Mouse (Mus musculus) intestine, embryonic 14.5 days (tissue): Measurements from ENCODE around the gene Pmfbp1. TPM values are rescaled to one million over a fixed set of nuclear protein-coding genes. Genes with fewer than 3 reads are reported as not detected.

ENCODE experiments used
- ATAC-seq: fragments of 200-750 bp; cut with Nextera tagmentation; replicated peaks from 2 replicates; pipeline ENCODE4 v1.8.0; 2017; ENCODE audit warnings: low read depth, moderate number of reproducible peaks, moderate TSS enrichment, moderate library complexity; ENCODE audit not compliant: low FRiP score, low TSS enrichment
- DNase-seq: peaks from one replicate; pipeline ENCODE4 v3.0.0-alpha.2; 2018; ENCODE audit warnings: low spot score
- H3K27ac ChIP-seq: fragments of 300-500 bp; sonication (generic); 2 replicates; pipeline ENCODE4 v1.5.1; 2014; ENCODE audit warnings: low read depth, mild to moderate bottlenecking, control low read depth
- H3K27me3 ChIP-seq: fragments of 300-500 bp; sonication (generic); replicated peaks from 2 replicates; pipeline ENCODE4 v1.6.1; 2014; ENCODE audit warnings: low read length, control low read depth; ENCODE audit not compliant: control insufficient read depth, insufficient read depth
- H3K36me3 ChIP-seq: fragments of 300-500 bp; sonication (generic); 2 replicates; pipeline ENCODE4 v1.6.1; 2014; ENCODE audit warnings: low read length, control low read depth; ENCODE audit not compliant: control insufficient read depth, insufficient read depth
- H3K4me1 ChIP-seq: fragments of 300-500 bp; sonication (generic); replicated peaks from 2 replicates; pipeline ENCODE4 v1.6.1; 2014; ENCODE audit warnings: low read length, control low read depth, mixed read lengths; ENCODE audit not compliant: control insufficient read depth, insufficient read depth
- H3K4me2 ChIP-seq: fragments of 300-500 bp; sonication (generic); 2 replicates; pipeline ENCODE4 v1.6.1; 2014; ENCODE audit warnings: low read length
- H3K4me3 ChIP-seq: fragments of 300-500 bp; sonication (generic); 2 replicates; pipeline ENCODE4 v1.5.1; 2014; ENCODE audit warnings: low read depth, low read length, control low read depth, mixed read lengths
- H3K9ac ChIP-seq: fragments of 300-500 bp; sonication (generic); 2 replicates; pipeline ENCODE4 v1.6.1; 2014; ENCODE audit warnings: mild to moderate bottlenecking, low read length
- H3K9me3 ChIP-seq: fragments of 300-500 bp; sonication (generic); 2 replicates; pipeline ENCODE4 v1.6.1; 2016; ENCODE audit warnings: low read length, control low read depth; ENCODE audit not compliant: control insufficient read depth
- WGBS: fragments of 180-500 bp; shearing (Covaris S2); extraction: QIAGEN DNeasy Blood & Tissue Kit; methylation state at CpG from one replicate; pipeline ENCODE4 v1.1.7; 2014; 5-methylcytosine and 5-hydroxymethylcytosine counted together
- polyA plus RNA-seq: library from polyadenylated mRNA; unstranded; fragments of >200 nt; fragmentation: Nextera tagmentation; extraction: Ambion mirVana; gene quantifications from 2 replicates; pipeline ENCODE4 v1.2.1, GENCODE M21; 2014

The Pmfbp1 gene
- polyA plus RNA-seq, 1 experiment from 2014 or later = not detected

DNA sequence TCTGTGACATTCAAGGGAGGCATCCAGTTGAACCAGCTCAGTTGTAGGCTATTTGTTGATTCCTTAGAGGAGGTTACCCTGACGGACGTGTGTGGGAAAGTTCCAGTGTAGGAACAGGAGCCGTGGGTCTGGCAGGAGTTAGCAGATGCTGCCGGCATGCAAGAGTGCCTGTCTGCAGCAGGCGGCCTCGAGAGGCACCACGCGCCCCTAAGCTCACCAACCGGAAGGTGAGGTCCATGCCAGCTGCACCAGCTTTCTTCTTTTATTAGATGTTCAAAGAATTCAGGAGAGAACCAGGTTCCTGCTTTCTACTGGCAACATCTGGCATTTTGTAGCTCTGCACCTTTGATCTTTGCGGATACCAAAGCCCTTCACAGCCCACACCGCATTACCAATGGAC lies 9.1 kb upstream of the Pmfbp1 start:
- H3K9me3 ChIP-seq = no peaks in the 10 kb centered on the region
- H3K27me3 ChIP-seq = no peaks in the 10 kb centered on the region
- no peaks in the 10 kb centered on the region for H3K36me3 ChIP-seq
- H3K9ac ChIP-seq = no peak overlapping the region
- WGBS = 74% methylated on average over 11 of the region's 11 CpGs
- H3K27ac ChIP-seq = no peak overlapping the region
- ATAC-seq = no peak
- H3K4me1 ChIP-seq = no peaks in the 10 kb centered on the region
- no peak overlapping the region for H3K4me3 ChIP-seq
- H3K4me2 ChIP-seq = no peak overlapping the region
- DNase-seq = no peak

DNA sequence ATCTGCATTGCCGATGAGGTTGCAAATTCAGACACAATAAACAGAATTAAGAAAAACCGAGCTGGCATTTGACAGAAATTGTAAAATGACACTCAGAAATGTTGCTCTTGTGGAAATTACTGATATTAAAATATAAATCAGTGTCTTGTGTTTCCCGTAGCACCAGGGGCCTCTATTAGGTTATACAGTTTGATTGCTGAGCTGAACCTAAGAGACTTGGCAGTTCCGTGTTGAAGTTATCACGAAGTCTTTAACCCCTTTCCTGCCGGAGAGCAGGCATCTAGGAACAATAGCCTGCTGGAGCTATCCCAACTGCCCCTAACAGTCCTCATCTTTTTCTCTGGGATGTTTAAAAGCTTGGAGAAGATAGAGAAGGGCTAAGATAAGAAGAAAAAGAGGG lies 8.3 kb upstream of the Pmfbp1 start:
- no peaks in the 10 kb centered on the region for H3K27me3 ChIP-seq
- DNase-seq (no peak), ATAC-seq (no peak)
- H3K4me3 ChIP-seq = no peak overlapping the region
- H3K9me3 ChIP-seq = no peaks in the 10 kb centered on the region
- no peaks in the 10 kb centered on the region for H3K36me3 ChIP-seq
- WGBS = 27% methylated on average over 6 of the region's 6 CpGs
- H3K4me2 ChIP-seq = no peak overlapping the region
- H3K27ac ChIP-seq = no peak overlapping the region
- H3K4me1 ChIP-seq = no peaks in the 10 kb centered on the region
- no peak overlapping the region for H3K9ac ChIP-seq

DNA sequence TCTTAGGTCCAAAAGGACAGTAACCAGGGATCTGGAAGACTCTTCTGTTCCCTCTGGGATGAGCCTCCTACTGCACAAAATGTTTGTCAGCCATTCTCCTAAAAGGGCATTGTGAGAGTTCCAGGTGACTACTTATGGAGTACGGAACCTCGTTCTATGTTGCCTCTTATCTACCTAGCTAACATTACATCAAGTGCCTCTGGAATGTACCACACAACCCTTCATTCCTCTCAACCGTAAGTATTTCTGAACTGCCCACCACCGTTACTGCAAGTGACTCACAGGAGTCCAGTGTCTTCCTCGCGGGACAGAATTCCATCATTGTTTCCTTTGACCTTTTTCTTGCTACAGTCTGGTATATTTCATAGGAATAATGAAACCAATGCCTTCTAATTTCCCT lies 1.0 kb upstream of the Pmfbp1 start:
- WGBS = 85% methylated on average over 6 of the region's 6 CpGs
- no peaks in the 10 kb centered on the region for H3K27me3 ChIP-seq
- no peaks in the 10 kb centered on the region for H3K36me3 ChIP-seq
- no peaks in the 10 kb centered on the region for H3K9me3 ChIP-seq
- no peak for DNase-seq
- no peak overlapping the region for H3K9ac ChIP-seq
- H3K27ac ChIP-seq = no peak overlapping the region
- H3K4me1 ChIP-seq = no peaks in the 10 kb centered on the region
- no peak for ATAC-seq
- H3K4me3 ChIP-seq = no peak overlapping the region
- no peak overlapping the region for H3K4me2 ChIP-seq

DNA sequence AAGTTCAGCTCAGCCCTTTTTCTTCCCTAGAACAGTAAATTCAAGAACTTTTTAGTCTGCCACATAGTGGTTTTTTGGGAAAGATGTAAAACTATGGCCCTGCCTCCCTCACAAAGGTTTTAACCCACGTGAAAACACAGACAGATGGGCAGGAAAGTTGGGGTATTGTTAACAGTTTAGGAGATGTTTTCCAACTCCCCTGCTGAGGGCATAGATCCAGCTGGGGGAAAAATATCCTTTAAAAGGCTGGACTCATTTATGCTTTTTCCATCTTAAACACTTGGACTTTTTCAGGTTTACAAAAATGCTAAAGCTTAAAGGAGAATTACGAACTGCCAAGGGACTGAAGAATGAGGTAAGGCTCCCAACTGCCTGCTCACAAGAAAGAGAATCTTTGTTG lies 774 bp downstream of the Pmfbp1 start:
- Histone ChIP-seq H3K4me3 (no peak overlapping the region), H3K9me3 (no peaks in the 10 kb centered on the region), H3K27me3 (no peaks in the 10 kb centered on the region), H3K4me1 (no peaks in the 10 kb centered on the region), H3K27ac (no peak overlapping the region), H3K9ac (no peak overlapping the region), H3K36me3 (no peaks in the 10 kb centered on the region), H3K4me2 (no peak overlapping the region)
- WGBS = 73% methylated on average over 2 of the region's 2 CpGs
- ATAC-seq (no peak), DNase-seq (no peak)

DNA sequence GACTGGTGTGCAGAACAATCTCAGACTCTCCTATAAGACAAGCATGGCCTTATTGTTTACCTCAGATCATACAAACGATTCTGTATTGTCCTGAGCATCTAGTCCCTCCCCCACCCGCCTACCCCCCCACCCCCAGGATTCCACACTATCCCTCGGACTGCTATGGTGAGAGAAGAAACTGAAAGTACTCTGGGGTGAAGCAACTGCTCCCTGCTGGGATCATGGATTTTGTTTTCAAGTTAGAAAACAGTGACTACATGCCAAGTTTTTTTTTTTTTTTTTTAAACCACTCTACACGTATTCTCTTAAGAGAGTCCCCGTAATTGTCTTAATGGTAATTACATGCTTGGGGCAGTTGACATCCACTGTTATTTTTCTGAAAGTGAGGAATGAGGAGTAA lies 3.6 kb downstream of the Pmfbp1 start:
- DNase-seq (no peak), ATAC-seq (no peak)
- no peaks in the 10 kb centered on the region for H3K27me3 ChIP-seq
- 67% methylated on average over 5 of the region's 5 CpGs for WGBS
- H3K9me3 ChIP-seq = no peaks in the 10 kb centered on the region
- no peak overlapping the region for H3K4me3 ChIP-seq
- H3K36me3 ChIP-seq = no peaks in the 10 kb centered on the region
- no peak overlapping the region for H3K9ac ChIP-seq
- H3K4me1 ChIP-seq = no peaks in the 10 kb centered on the region
- no peak overlapping the region for H3K27ac ChIP-seq
- no peak overlapping the region for H3K4me2 ChIP-seq

DNA sequence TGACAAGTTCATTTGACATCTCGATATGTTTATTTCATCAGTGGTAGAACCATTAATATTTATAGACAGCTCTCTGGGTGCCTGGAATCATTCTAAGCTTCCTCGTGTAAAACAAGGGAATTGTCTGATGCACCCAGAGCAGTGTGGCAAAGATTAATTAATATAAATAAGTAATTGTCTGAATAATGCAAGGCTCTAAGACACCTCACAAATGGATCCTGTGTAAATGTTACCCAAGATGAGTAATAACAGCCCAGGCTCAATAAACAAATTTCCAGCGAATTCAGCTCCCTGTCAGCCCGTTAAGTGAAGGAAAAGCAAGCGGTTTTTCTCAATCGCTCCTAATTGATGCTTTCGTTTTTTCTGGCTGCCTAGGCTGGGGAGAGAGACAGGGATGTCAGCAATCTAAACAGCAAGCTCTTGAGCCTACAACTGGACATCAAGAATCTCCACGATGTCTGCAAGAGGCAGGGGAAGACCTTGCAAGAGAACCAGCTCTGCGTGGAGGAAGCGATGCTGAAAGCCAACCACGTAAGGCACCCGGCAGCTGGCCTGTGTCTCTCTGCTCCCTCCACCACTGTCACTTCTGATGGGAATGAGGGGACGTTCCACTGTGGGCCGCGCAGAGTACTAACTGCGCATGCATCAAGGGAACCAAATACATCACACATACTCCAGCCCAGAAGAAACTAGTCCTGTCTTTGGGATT lies 5.3 kb downstream of the Pmfbp1 start:
- Histone ChIP-seq H3K4me1 (no peaks in the 10 kb centered on the region), H3K27ac (no peak overlapping the region), H3K9me3 (no peaks in the 10 kb centered on the region), H3K27me3 (no peaks in the 10 kb centered on the region), H3K4me3 (no peak overlapping the region), H3K4me2 (peak overlapping the region; percentile 20; the same call in 1 of the 2 replicates), H3K36me3 (no peaks in the 10 kb centered on the region), H3K9ac (no peak overlapping the region)
- no peak for DNase-seq
- 72% methylated on average over 16 of the region's 16 CpGs for WGBS
- ATAC-seq = no peak

DNA sequence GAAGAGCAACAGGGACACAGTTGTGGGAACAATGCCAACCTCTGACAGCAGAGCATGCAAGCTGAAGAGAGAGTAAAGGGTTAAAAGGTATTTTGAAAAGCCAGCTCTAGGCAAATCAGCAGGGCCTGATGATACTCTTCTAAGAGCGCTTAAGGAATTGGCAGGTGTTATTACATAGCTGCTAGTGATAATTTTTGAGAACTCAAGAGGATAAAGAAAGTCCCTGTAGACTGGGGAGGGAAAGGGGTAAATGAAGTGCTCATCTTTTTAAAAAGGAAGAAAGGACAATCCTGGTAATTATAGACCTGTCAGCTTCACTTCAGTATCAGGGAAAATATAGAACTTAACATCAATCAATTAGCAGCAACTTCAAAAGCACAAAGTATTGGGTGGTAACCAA lies 9.7 kb downstream of the Pmfbp1 start:
- Histone ChIP-seq H3K4me1 (no peaks in the 10 kb centered on the region), H3K4me3 (no peak overlapping the region)
- WGBS = 76% methylated on average over 1 of the region's 1 CpGs

DNA sequence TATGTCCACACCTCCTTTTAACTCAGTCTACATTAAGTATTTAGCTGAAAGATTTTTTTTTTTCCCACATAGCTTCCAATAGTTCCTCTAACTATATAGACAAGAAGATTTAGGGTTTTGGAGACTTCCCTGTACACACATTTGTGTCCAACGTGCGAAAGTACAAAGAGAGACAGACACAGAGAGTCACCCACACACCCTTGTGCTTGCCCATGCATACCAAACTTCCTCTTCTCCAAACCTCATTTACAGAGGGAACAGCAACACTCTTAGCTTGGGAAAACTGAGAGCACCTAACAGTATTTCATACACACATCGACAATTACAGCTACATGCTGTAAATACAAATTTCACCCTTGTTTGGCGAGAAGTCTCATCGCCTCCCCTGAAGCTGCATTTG lies 11.7 kb downstream of the Pmfbp1 start:
- no peak overlapping the region for H3K27ac ChIP-seq
- H3K4me3 ChIP-seq = no peak overlapping the region
- DNase-seq (no peak), ATAC-seq (no peak)
- no peak overlapping the region for H3K4me2 ChIP-seq
- H3K27me3 ChIP-seq = no peaks in the 10 kb centered on the region
- H3K36me3 ChIP-seq = no peaks in the 10 kb centered on the region
- H3K9me3 ChIP-seq = no peaks in the 10 kb centered on the region
- 84% methylated on average over 5 of the region's 5 CpGs for WGBS
- H3K4me1 ChIP-seq = no peaks in the 10 kb centered on the region
- no peak overlapping the region for H3K9ac ChIP-seq

More for the DNA sequence above, 9.7 kb downstream of the Pmfbp1 start:
- Histone ChIP-seq H3K27ac (no peak overlapping the region), H3K27me3 (no peaks in the 10 kb centered on the region), H3K9ac (no peak overlapping the region), H3K4me2 (no peak overlapping the region), H3K36me3 (no peaks in the 10 kb centered on the region), H3K9me3 (no peaks in the 10 kb centered on the region)
- no peak for DNase-seq
- ATAC-seq = no peak

DNA sequence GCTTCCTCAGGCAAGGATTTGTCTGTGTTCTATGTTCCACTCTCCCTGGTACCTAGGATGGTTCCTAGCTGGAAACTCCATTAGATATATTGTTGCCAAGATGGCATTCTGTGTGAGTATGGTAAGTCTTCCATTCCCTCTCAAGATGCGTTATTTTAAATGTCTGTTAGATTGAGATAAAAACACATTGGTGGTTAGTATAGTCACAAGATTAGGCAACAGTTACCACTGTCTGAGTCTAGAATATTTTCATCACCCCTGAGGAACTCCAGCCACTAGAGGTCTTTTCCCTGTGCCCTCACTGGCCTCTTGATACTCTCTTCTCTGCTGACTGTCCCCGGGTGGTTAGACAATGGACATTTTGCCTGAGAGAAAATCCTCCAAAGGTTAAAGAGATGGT lies 30.2 kb downstream of the Pmfbp1 start:
- 82% methylated on average over 2 of the region's 2 CpGs for WGBS
- H3K4me2 ChIP-seq = no peak overlapping the region
- no peaks in the 10 kb centered on the region for H3K4me1 ChIP-seq
- no peaks in the 10 kb centered on the region for H3K36me3 ChIP-seq
- no peaks in the 10 kb centered on the region for H3K9me3 ChIP-seq
- H3K9ac ChIP-seq = no peak overlapping the region
- H3K27me3 ChIP-seq = no peaks in the 10 kb centered on the region
- no peak overlapping the region for H3K27ac ChIP-seq
- DNase-seq (no peak), ATAC-seq (no peak)
- H3K4me3 ChIP-seq = no peak overlapping the region
